Mouse (Mus musculus) CH12.LX (cell line): Measurements from ENCODE around the gene Ptch2. TPM values are rescaled to one million over a fixed set of nuclear protein-coding genes. Genes with fewer than 3 reads are reported as not detected.

Experiments used
- DNase-seq: peaks from one replicate; pipeline ENCODE4 v3.0.0-alpha.2; 2013; ENCODE audit errors: extremely low read depth
- H3K27ac ChIP-seq: 2 replicates; pipeline ENCODE4 v1.5.1; 2012; ENCODE audit warnings: low read depth, mild to moderate bottlenecking, control low read depth, moderate library complexity; ENCODE audit not compliant: insufficient read depth
- H3K27me3 ChIP-seq: replicated peaks from 2 replicates; pipeline ENCODE3; 2012; ENCODE audit warnings: inconsistent platforms
- H3K36me3 ChIP-seq, 2 experiments: replicated peaks in 1 of 2; 2 replicates each; pipeline versions ENCODE3 to v1.6.1; 2012; ENCODE audit warnings: inconsistent platforms in 1 of 2, low read length in 1 of 2, mild to moderate bottlenecking in 1 of 2, mixed read lengths in 1 of 2, moderate library complexity in 1 of 2; ENCODE audit not compliant: control insufficient read depth in 1 of 2, insufficient read depth in 1 of 2
- H3K4me1 ChIP-seq, 2 experiments: 2 replicates each; pipeline ENCODE4 v1.6.1; 2012; ENCODE audit warnings: inconsistent platforms in 1 of 2, moderate library complexity in 1 of 2; ENCODE audit not compliant: insufficient read depth in 2 of 2, control insufficient read depth in 1 of 2
- H3K4me2 ChIP-seq: 2 replicates; pipeline ENCODE4 v1.6.1; 2012; ENCODE audit warnings: low read depth, mild to moderate bottlenecking, control low read depth; ENCODE audit not compliant: poor library complexity, insufficient read depth, severe bottlenecking
- H3K4me3 ChIP-seq, 3 experiments: fragments of 150-350 bp in 1 of 3; sonication (generic) in 1 of 3; replicated peaks in 1 of 3; 2 replicates each; pipeline versions ENCODE3 to v1.5.1; 2011 to 2012; ENCODE audit warnings: low read depth in 2 of 3, low read length in 2 of 3, mild to moderate bottlenecking in 2 of 3, moderate library complexity in 2 of 3, control low read depth in 1 of 3, improper control_type of control experiment in 1 of 3, inconsistent platforms in 1 of 3, mixed read lengths in 1 of 3; ENCODE audit not compliant: poor library complexity in 1 of 3
- H3K79me2 ChIP-seq: replicated peaks from 2 replicates; pipeline ENCODE4 v1.6.1; 2012; ENCODE audit warnings: mild to moderate bottlenecking, moderate library complexity; ENCODE audit not compliant: control insufficient read depth, poor library complexity, insufficient read depth, severe bottlenecking; ENCODE audit errors: extremely low read depth
- H3K9ac ChIP-seq: 2 replicates; pipeline ENCODE4 v1.6.1; 2012; ENCODE audit warnings: low read depth, mild to moderate bottlenecking, control low read depth, moderate library complexity; ENCODE audit not compliant: insufficient read depth
- H3K9me3 ChIP-seq: replicated peaks from 2 replicates; pipeline ENCODE3; 2012; ENCODE audit warnings: low read length, inconsistent platforms, mixed read lengths
- BHLHE40 ChIP-seq: IDR thresholded peaks from 2 replicates; pipeline ENCODE4 v1.6.1; 2011; ENCODE audit warnings: mild to moderate bottlenecking, low read depth, low read length, improper control_type of control experiment
- CHD2 ChIP-seq: IDR thresholded peaks from 2 replicates; pipeline ENCODE4 v1.6.1; 2011; ENCODE audit warnings: low read length, improper control_type of control experiment
- CTCF ChIP-seq, 2 experiments: IDR thresholded peaks in 1 of 2; conservative IDR thresholded peaks in 1 of 2; 2 replicates each; pipeline ENCODE4 v1.5.1; 2011 to 2012; ENCODE audit warnings: low read depth in 2 of 2, low read length in 2 of 2, improper control_type of control experiment in 1 of 2, inconsistent platforms in 1 of 2, mild to moderate bottlenecking in 1 of 2, moderate library complexity in 1 of 2
- EP300 ChIP-seq: IDR thresholded peaks from 2 replicates; pipeline ENCODE4 v1.6.1; 2011; ENCODE audit warnings: low read length, improper control_type of control experiment
- GABPA ChIP-seq: IDR thresholded peaks from 2 replicates; pipeline ENCODE4 v1.6.1; 2012; ENCODE audit warnings: low read depth, low read length, improper control_type of control experiment, inconsistent platforms; ENCODE audit not compliant: insufficient replicate concordance
- HCFC1 ChIP-seq: IDR thresholded peaks from 2 replicates; pipeline ENCODE4 v1.6.1; 2012; ENCODE audit warnings: low read depth, mild to moderate bottlenecking, inconsistent platforms, low read length, improper control_type of control experiment
- JUN ChIP-seq: IDR thresholded peaks from 2 replicates; pipeline ENCODE4 v1.6.1; 2011; ENCODE audit warnings: low read depth, mild to moderate bottlenecking, low read length, improper control_type of control experiment, moderate library complexity; ENCODE audit not compliant: insufficient read depth
- MAX ChIP-seq: IDR thresholded peaks from 2 replicates; pipeline ENCODE4 v1.6.1; 2011; ENCODE audit warnings: low read length, improper control_type of control experiment
- MAZ ChIP-seq: IDR thresholded peaks from 2 replicates; pipeline ENCODE4 v1.6.1; 2012; ENCODE audit warnings: low read depth, mild to moderate bottlenecking, inconsistent platforms, low read length, improper control_type of control experiment, moderate library complexity
- MEF2A ChIP-seq: IDR thresholded peaks from 2 replicates; pipeline ENCODE4 v1.6.1; 2014; ENCODE audit warnings: low read depth, mild to moderate bottlenecking, inconsistent platforms, low read length, improper control_type of control experiment, borderline replicate concordance
- MXI1 ChIP-seq: IDR thresholded peaks from 2 replicates; pipeline ENCODE4 v1.6.1; 2011; ENCODE audit warnings: mild to moderate bottlenecking, low read depth, low read length, improper control_type of control experiment
- MYC ChIP-seq: IDR thresholded peaks from 2 replicates; pipeline ENCODE4 v1.6.1; 2011; ENCODE audit warnings: low read depth, mild to moderate bottlenecking, improper control_type of control experiment, low read length
- NELFE ChIP-seq: IDR thresholded peaks from 2 replicates; pipeline ENCODE4 v1.6.1; 2011; ENCODE audit warnings: low read depth, low read length, improper control_type of control experiment
- NRF1 ChIP-seq: IDR thresholded peaks from 2 replicates; pipeline ENCODE4 v1.6.1; 2014; ENCODE audit warnings: low read depth, mild to moderate bottlenecking, inconsistent platforms, low read length, improper control_type of control experiment, moderate library complexity
- POLR2AphosphoS2 ChIP-seq: IDR thresholded peaks from 2 replicates; pipeline ENCODE4 v1.6.1; 2011; ENCODE audit warnings: low read depth, low read length, improper control_type of control experiment
- RCOR1 ChIP-seq: conservative IDR thresholded peaks from 2 replicates; pipeline ENCODE4 v1.6.1; 2012; ENCODE audit warnings: low read depth, mild to moderate bottlenecking, inconsistent platforms, low read length, improper control_type of control experiment
- SIN3A ChIP-seq: IDR thresholded peaks from 2 replicates; pipeline ENCODE4 v1.6.1; 2012; ENCODE audit warnings: low read length, improper control_type of control experiment, inconsistent platforms
- SMC3 ChIP-seq: IDR thresholded peaks from 2 replicates; pipeline ENCODE4 v1.6.1; 2011; ENCODE audit warnings: low read depth, low read length, improper control_type of control experiment
- TBP ChIP-seq: conservative IDR thresholded peaks from 2 replicates; pipeline ENCODE4 v1.6.1; 2011; ENCODE audit warnings: low read depth, low read length, improper control_type of control experiment
- TCF12 ChIP-seq: IDR thresholded peaks from 2 replicates; pipeline ENCODE4 v1.6.1; 2014; ENCODE audit warnings: low read depth, mild to moderate bottlenecking, inconsistent platforms, low read length, improper control_type of control experiment
- USF1 ChIP-seq: IDR thresholded peaks from 2 replicates; pipeline ENCODE4 v1.6.1; 2014; ENCODE audit warnings: low read depth, mild to moderate bottlenecking, inconsistent platforms, low read length, improper control_type of control experiment
- USF2 ChIP-seq: conservative IDR thresholded peaks from 2 replicates; pipeline ENCODE4 v1.6.1; 2011; ENCODE audit warnings: low read depth, low read length, improper control_type of control experiment
- ZKSCAN1 ChIP-seq: IDR thresholded peaks from 2 replicates; pipeline ENCODE4 v1.6.1; 2012; ENCODE audit warnings: low read depth, inconsistent platforms, low read length, improper control_type of control experiment, borderline replicate concordance
- ZMIZ1 ChIP-seq: IDR thresholded peaks from 2 replicates; pipeline ENCODE4 v1.6.1; 2012; ENCODE audit warnings: low read depth, mild to moderate bottlenecking, inconsistent platforms, low read length, improper control_type of control experiment
- ZNF384 ChIP-seq: IDR thresholded peaks from 2 replicates; pipeline ENCODE4 v1.6.1; 2012; ENCODE audit warnings: low read depth, low read length, improper control_type of control experiment, inconsistent platforms
- dilution Hi-C: fragments of 300-500 bp; cut with MboI; formaldehyde crosslinking; loops from 2 replicates; pipeline ENCODE4 v1.14.3; 2020; ENCODE audit warnings: low sequenced_read_pairs; ENCODE audit not compliant: extremely low pct_unique_long_range_greater_than_20kb, extremely low pct_ligation_motif_present
- in situ Hi-C: fragments of 300-500 bp; cut with MboI; formaldehyde crosslinking; loops from 3 replicates; pipeline ENCODE4 v1.14.3; 2019; ENCODE audit warnings: low sequenced_read_pairs, low pct_ligation_motif_present, low pct_unique_long_range_greater_than_20kb, mixed read lengths
- polyA plus RNA-seq: library from polyadenylated mRNA; unstranded; fragments of >175 nt; gene quantifications from 2 replicates; pipeline ENCODE4 v1.2.1, GENCODE M21; 2012; ENCODE audit warnings: low read depth; ENCODE audit not compliant: insufficient read length
- total RNA-seq, 2 experiments: library from RNA; depleted of rRNA; stranded (reverse); fragments of 300-350 nt in 1 of 2; fragments of >200 nt in 1 of 2; gene quantifications; 2 replicates each; pipeline ENCODE4 v1.2.3; 2012 to 2014

The Ptch2 gene
- total and polyA plus RNA-seq, 3 experiments: 0.21 to 0.79 TPM; not detected in 1

DNA sequence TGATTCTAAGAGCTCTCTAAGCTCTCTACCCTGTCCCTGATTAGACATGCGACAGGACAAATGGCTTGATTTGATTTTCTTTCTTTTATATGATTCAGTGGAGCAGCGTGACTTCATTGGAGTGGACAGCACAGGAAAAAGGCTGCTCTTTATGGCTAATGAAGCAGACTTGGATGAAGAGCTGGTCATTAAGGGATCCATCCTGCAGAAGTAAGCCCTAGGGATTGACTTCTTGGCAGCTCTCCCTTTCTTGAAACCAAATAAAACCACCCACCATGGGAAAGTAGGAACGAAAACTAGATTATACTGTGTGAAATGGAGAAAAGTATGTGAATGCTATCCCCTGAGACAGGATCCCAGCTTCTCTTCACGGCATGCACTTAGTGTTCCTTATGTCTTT, 43.2 kb upstream of the Ptch2 start:
- TF ChIP-seq POLR2AphosphoS2 (no peak), ZMIZ1 (no peak), MYC (no peak), TBP (no peak), USF1 (no peak), USF2 (no peak), ZNF384 (no peak), EP300 (no peak), JUN (no peak), MEF2A (no peak), TCF12 (no peak), BHLHE40 (no peak), GABPA (no peak), SMC3 (no peak)
- dilution Hi-C loops: no loop called here
- Histone ChIP-seq H3K27ac (no peak overlapping the region), H3K36me3 (peaks cover 20 to 67% of the 10 kb centered on the region in 2 experiments), H3K4me2 (no peak overlapping the region), H3K27me3 (no peaks in the 10 kb centered on the region), H3K9me3 (no peaks in the 10 kb centered on the region), H3K9ac (no peak overlapping the region), H3K79me2 (no peaks in the 10 kb centered on the region), H3K4me3 (no peak overlapping the region), H3K4me1 (0 out of 4 replicates have a peak, but pooled peaks cover 0 to 3% of the 10 kb centered on the region in 2 experiments)
- in situ Hi-C loops: no loop called here
- no peak for DNase-seq

DNA sequence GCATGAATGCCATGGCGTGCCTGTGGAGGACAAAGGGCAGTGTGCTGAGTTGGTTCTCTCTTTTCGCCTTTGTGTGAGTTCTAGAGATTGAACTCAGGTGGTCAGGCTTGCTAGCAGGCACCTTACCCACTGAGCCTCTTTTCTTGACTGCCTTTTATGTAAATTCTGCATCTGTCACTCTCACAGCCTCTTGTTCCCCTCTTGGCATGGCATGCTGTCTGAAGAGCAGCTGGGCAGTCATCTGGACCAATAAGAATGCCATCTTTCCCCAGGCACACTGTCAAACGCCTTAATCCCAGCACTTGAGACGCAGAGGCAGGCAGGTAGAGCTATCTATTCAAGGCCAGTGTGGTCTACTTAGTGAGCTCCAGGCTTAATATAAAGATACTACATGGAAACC, 41.9 kb upstream of the Ptch2 start:
- H3K27ac ChIP-seq: no peak overlapping the region
- DNase-seq: no peak

More for the DNA sequence above, 41.9 kb upstream of the Ptch2 start:
- H3K79me2 ChIP-seq: no peaks in the 10 kb centered on the region
- no peaks in the 10 kb centered on the region for H3K27me3 ChIP-seq
- H3K36me3 ChIP-seq: peaks cover 23 to 66% of the 10 kb centered on the region in 2 experiments
- no peak overlapping the region for H3K9ac ChIP-seq
- no peak overlapping the region for H3K4me3 ChIP-seq
- TF ChIP-seq RCOR1 (no peak), MXI1 (no peak), USF1 (no peak), MAX (no peak), NRF1 (no peak), TCF12 (no peak), CTCF (conservative IDR thresholded peaks at IDR 0.05 in 1 of 2, IDR thresholded peaks at IDR 0.05 in 1 of 2; ENCODE audit: low read depth in 2 of 2, low read length in 2 of 2) (no peak), GABPA (no peak), ZKSCAN1 (no peak), NELFE (no peak), POLR2AphosphoS2 (no peak), CHD2 (no peak), MAZ (no peak), HCFC1 (no peak), TBP (no peak), SIN3A (no peak), ZMIZ1 (no peak)
- no peak overlapping the region for H3K4me2 ChIP-seq
- H3K4me1 ChIP-seq: 0 out of 4 replicates have a peak, but pooled peaks cover 0 to 3% of the 10 kb centered on the region in 2 experiments
- dilution Hi-C loops (no loop called here), in situ Hi-C loops (no loop called here)
- H3K9me3 ChIP-seq: no peaks in the 10 kb centered on the region
